Mouse (Mus musculus) bone marrow, adult 2 months (tissue): ENCODE measurements around the gene Ubtf.

Experiments used
- CTCF ChIP-seq: fragments of 200-500 bp; IDR thresholded peaks from 2 replicates; pipeline ENCODE4 v1.5.1; 2011; ENCODE audit warnings: low read length, control low read depth; ENCODE audit not compliant: control insufficient read depth, insufficient read depth
- POLR2A ChIP-seq: fragments of 200-500 bp; IDR thresholded peaks from 2 replicates; pipeline ENCODE4 v1.6.1; 2011; ENCODE audit warnings: low read depth, mild to moderate bottlenecking, control low read depth, low read length, borderline replicate concordance; ENCODE audit not compliant: control insufficient read depth

DNA sequence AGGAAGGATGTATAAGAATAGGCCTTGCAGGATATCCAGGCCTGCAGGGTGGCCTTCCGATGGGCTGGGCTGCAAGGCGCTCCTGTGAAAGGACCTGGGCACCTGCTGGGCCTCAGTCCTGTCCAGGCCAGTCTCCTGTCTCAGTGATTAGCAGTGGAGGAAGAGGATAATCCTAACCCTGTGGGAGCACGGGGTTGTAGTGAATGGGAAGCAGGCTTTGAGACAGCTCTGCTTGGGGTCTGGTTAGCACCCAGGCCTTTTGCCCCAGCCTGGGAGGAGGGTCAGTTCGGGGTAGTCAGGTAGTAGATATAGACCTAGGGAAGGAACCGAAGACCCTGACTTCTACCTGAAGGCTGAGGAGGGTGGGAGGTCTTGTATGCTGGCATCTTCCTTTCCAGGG is 28.1 kb upstream of the Ubtf start:
- no peak for TF ChIP-seq CTCF
- no peak for TF ChIP-seq POLR2A
